Mouse (Mus musculus) midbrain, embryonic 16.5 days (tissue): ENCODE measurements around the gene Aco2. TPM values are rescaled to one million over a fixed set of nuclear protein-coding genes. Genes with fewer than 3 reads are reported as not detected.

Experiments
- ATAC-seq: fragments of 200-750 bp; cut with Nextera tagmentation; 2 replicates; pipeline ENCODE4 v1.8.0; 2017; ENCODE audit warnings: moderate TSS enrichment
- H3K27ac ChIP-seq: fragments of 300-500 bp; sonication (generic); 2 replicates; pipeline ENCODE4 v1.5.1; 2014; ENCODE audit warnings: mild to moderate bottlenecking, low read length, mixed read lengths
- H3K27me3 ChIP-seq: fragments of 300-500 bp; sonication (generic); 2 replicates; pipeline ENCODE4 v1.6.1; 2014; ENCODE audit warnings: low read depth, low read length, mixed read lengths; ENCODE audit not compliant: control insufficient read depth, insufficient read depth
- H3K36me3 ChIP-seq: fragments of 300-500 bp; sonication (generic); 2 replicates; pipeline ENCODE4 v1.6.1; 2014; ENCODE audit warnings: mild to moderate bottlenecking, low read length, moderate library complexity, mixed read lengths; ENCODE audit not compliant: control insufficient read depth, insufficient read depth
- H3K4me1 ChIP-seq: fragments of 300-500 bp; sonication (generic); 2 replicates; pipeline ENCODE4 v1.6.1; 2014; ENCODE audit warnings: mild to moderate bottlenecking, low read length, mixed read lengths; ENCODE audit not compliant: control insufficient read depth, insufficient read depth
- H3K4me2 ChIP-seq: fragments of 300-500 bp; sonication (generic); 2 replicates; pipeline ENCODE4 v1.6.1; 2014; ENCODE audit warnings: mild to moderate bottlenecking, low read length, mixed read lengths
- H3K4me3 ChIP-seq: fragments of 300-500 bp; sonication (generic); 2 replicates; pipeline ENCODE4 v1.5.1; 2014; ENCODE audit warnings: low read depth, mild to moderate bottlenecking, low read length, moderate library complexity, mixed read lengths
- H3K9ac ChIP-seq: fragments of 300-500 bp; sonication (generic); 2 replicates; pipeline ENCODE4 v1.6.1; 2014; ENCODE audit warnings: low read depth, low read length, mixed read lengths
- H3K9me3 ChIP-seq: fragments of 300-500 bp; sonication (generic); replicated peaks from 2 replicates; pipeline ENCODE4 v1.6.1; 2014; ENCODE audit warnings: mild to moderate bottlenecking, low read length, mixed read lengths; ENCODE audit not compliant: control insufficient read depth, poor library complexity, severe bottlenecking
- WGBS: fragments of 180-500 bp; shearing (Covaris S2); extraction: QIAGEN DNeasy Blood & Tissue Kit; methylation state at CpG from one replicate; pipeline ENCODE4 v1.1.7; 2014; 5-methylcytosine and 5-hydroxymethylcytosine counted together
- polyA plus RNA-seq: library from polyadenylated mRNA; unstranded; fragments of >200 nt; fragmentation: Nextera tagmentation; extraction: Ambion mirVana; gene quantifications from 2 replicates; pipeline ENCODE4 v1.2.1, GENCODE M21; 2015

Aco2 gene
- polyA plus RNA-seq, 1 experiment from 2014 or later: 272 TPM

GRCm38 (mm10) chr15:81851375-81851774 lies 20.7 kb upstream of the Aco2 start:
- Histone ChIP-seq H3K4me2 (no peak overlapping the region), H3K27me3 (no peaks in the 10 kb centered on the region), H3K9ac (no peak overlapping the region), H3K4me3 (no peak overlapping the region), H3K9me3 (no peaks in the 10 kb centered on the region), H3K27ac (no peak overlapping the region), H3K4me1 (peaks cover 6% of the 10 kb centered on the region), H3K36me3 (peaks cover 18% of the 10 kb centered on the region)
- 98% methylated on average over 15 of the region's 15 CpGs for WGBS
- no peak for ATAC-seq

- H3K27me3 ChIP-seq: no peaks in the 10 kb centered on the region
- H3K9ac ChIP-seq: no peak overlapping the region
- WGBS: 96% methylated on average over 9 of the region's 9 CpGs
- H3K4me2 ChIP-seq: no peak overlapping the region
- no peak overlapping the region for H3K4me3 ChIP-seq
- no peak for ATAC-seq
- H3K27ac ChIP-seq: no peak overlapping the region
- peaks cover 18% of the 10 kb centered on the region for H3K36me3 ChIP-seq
- no peaks in the 10 kb centered on the region for H3K9me3 ChIP-seq
- peaks cover 9% of the 10 kb centered on the region for H3K4me1 ChIP-seq
These were observed 19.6 kb upstream of the Aco2 start for GRCm38 (mm10) chr15:81852411-81853000.

GRCm38 (mm10) chr15:81853081-81853480 lies 19.0 kb upstream of the Aco2 start:
- no peak overlapping the region for H3K4me2 ChIP-seq
- no peak for ATAC-seq
- no peak overlapping the region for H3K9ac ChIP-seq
- H3K27ac ChIP-seq: no peak overlapping the region
- H3K36me3 ChIP-seq: peaks cover 18% of the 10 kb centered on the region
- H3K27me3 ChIP-seq: no peaks in the 10 kb centered on the region
- H3K4me3 ChIP-seq: no peak overlapping the region
- H3K9me3 ChIP-seq: no peaks in the 10 kb centered on the region
- H3K4me1 ChIP-seq: peaks cover 9% of the 10 kb centered on the region
- WGBS: 93% methylated on average over 7 of the region's 7 CpGs

- no peaks in the 10 kb centered on the region for H3K27me3 ChIP-seq
- H3K4me2 ChIP-seq: peak overlapping the region; percentile 62
- peak overlapping the region; percentile 84 for H3K27ac ChIP-seq
- H3K36me3 ChIP-seq: peaks cover 5% of the 10 kb centered on the region
- peak overlapping the region; percentile 82 for H3K9ac ChIP-seq
- H3K4me1 ChIP-seq: peaks cover 13% of the 10 kb centered on the region
- under 1% methylated on average over 28 of the region's 28 CpGs for WGBS
- no peaks in the 10 kb centered on the region for H3K9me3 ChIP-seq
- peak; percentile 89 for ATAC-seq
- H3K4me3 ChIP-seq: peak overlapping the region; percentile 82
These were observed 15.9 kb upstream of the Aco2 start for GRCm38 (mm10) chr15:81856030-81856790.

- under 1% methylated on average over 14 of the region's 14 CpGs for WGBS
- Histone ChIP-seq H3K4me1 (peaks cover 13% of the 10 kb centered on the region), H3K9ac (peak overlapping the region; percentile 82), H3K4me3 (peak overlapping the region; percentile 82), H3K4me2 (peak overlapping the region; percentile 62), H3K27me3 (no peaks in the 10 kb centered on the region), H3K27ac (peak overlapping the region; percentile 84), H3K9me3 (no peaks in the 10 kb centered on the region), H3K36me3 (no peaks in the 10 kb centered on the region)
- no peak for ATAC-seq
These were observed 15.0 kb upstream of the Aco2 start for GRCm38 (mm10) chr15:81856938-81857723.

- Histone ChIP-seq H3K9me3 (no peaks in the 10 kb centered on the region), H3K4me3 (peak overlapping the region; percentile 82), H3K36me3 (no peaks in the 10 kb centered on the region), H3K27me3 (no peaks in the 10 kb centered on the region), H3K4me2 (peak overlapping the region; percentile 62), H3K4me1 (peaks cover 13% of the 10 kb centered on the region), H3K9ac (peak overlapping the region; percentile 82), H3K27ac (peak overlapping the region; percentile 84)
- WGBS: under 1% methylated on average over 32 of the region's 33 CpGs
- ATAC-seq: no peak
These were observed 14.4 kb upstream of the Aco2 start for GRCm38 (mm10) chr15:81857724-81858116.

- ATAC-seq: peak; percentile 38
- Histone ChIP-seq H3K27me3 (no peaks in the 10 kb centered on the region), H3K4me2 (peak overlapping the region; percentile 62), H3K36me3 (no peaks in the 10 kb centered on the region), H3K9ac (peak overlapping the region; percentile 82), H3K27ac (peak overlapping the region; percentile 84), H3K9me3 (no peaks in the 10 kb centered on the region), H3K4me3 (peak overlapping the region; percentile 82), H3K4me1 (peaks cover 13% of the 10 kb centered on the region)
- under 1% methylated on average over 23 of the region's 23 CpGs for WGBS
These were observed 14.0 kb upstream of the Aco2 start for GRCm38 (mm10) chr15:81858138-81858516.

- Histone ChIP-seq H3K4me1 (peaks cover 13% of the 10 kb centered on the region), H3K9me3 (no peaks in the 10 kb centered on the region), H3K4me2 (peak within 1 kb of the TSS; percentile 62), H3K36me3 (no peaks in the 10 kb centered on the region), H3K27me3 (no peaks in the 10 kb centered on the region), H3K27ac (peak within 1 kb of the TSS; percentile 84), H3K4me3 (peak within 1 kb of the TSS; percentile 82), H3K9ac (peak within 1 kb of the TSS; percentile 82)
- peak; percentile 13 for ATAC-seq
- under 1% methylated on average over 44 of the region's 44 CpGs for WGBS
These were observed 13.4 kb upstream of the Aco2 start, which contains the start of gene Tob2 for GRCm38 (mm10) chr15:81858517-81859329. Tob2 (minus strand) TSS chr15:81858796.
